Mouse (Mus musculus): ENCODE measurements around the gene 1700029H14Rik.

GRCm38 (mm10) chr8:13584652-13585051, 22.4 kb upstream of the 1700029H14Rik start:
- TF ChIP-seq CTCF (IDR thresholded peaks at IDR 0.05; ENCODE audit: borderline replicate concordance, control insufficient read depth, extremely low read depth, insufficient read depth, low read length, poor library complexity), result no peak
- TF ChIP-seq POLR2A (IDR thresholded peaks at IDR 0.05; ENCODE audit: control insufficient read depth, extremely low read depth, insufficient read depth, low read length, poor library complexity), result no peak
